Mouse (Mus musculus): ENCODE results near the gene Chsy1.

- TF ChIP-seq POLR2A (IDR thresholded peaks at IDR 0.05; ENCODE audit: insufficient read length, low read depth) (no peak), TCF12 (IDR thresholded peaks at IDR 0.05; ENCODE audit: insufficient read depth, poor library complexity, severe bottlenecking) (no peak), POLR2AphosphoS2 (IDR thresholded peaks at IDR 0.05; ENCODE audit: insufficient read length, low read depth) (no peak), MAX (IDR thresholded peaks at IDR 0.05; ENCODE audit: low read depth) (no peak), E2F4 (IDR thresholded peaks at IDR 0.05; ENCODE audit: insufficient read depth) (no peak)
Observed at GRCm38 (mm10) chr7:66159961-66160360, 50.6 kb downstream of the Chsy1 start.

Data from myocyte (in vitro differentiated cells).